Mouse (Mus musculus) lung, embryonic 16.5 days (tissue): ENCODE measurements around the gene Gm7361. TPM values are rescaled to one million over a fixed set of nuclear protein-coding genes. Genes with fewer than 3 reads are reported as not detected.
"Not testable (repeated sequence)": the region's sequence is repeated elsewhere in the genome, so short reads cannot be mapped to it uniquely, and the experiment has no call there.

ENCODE experiments used
- ATAC-seq: fragments of 200-750 bp; cut with Nextera tagmentation; 2 replicates; pipeline ENCODE4 v1.8.0; 2017; ENCODE audit warnings: low read depth, mild to moderate bottlenecking, moderate library complexity
- H3K27ac ChIP-seq: fragments of 300-500 bp; sonication (generic); 2 replicates; pipeline ENCODE4 v1.5.1; 2014; ENCODE audit warnings: mild to moderate bottlenecking, control low read depth, low read length
- H3K27me3 ChIP-seq: fragments of 300-500 bp; sonication (generic); 2 replicates; pipeline ENCODE4 v1.6.1; 2014; ENCODE audit warnings: low read depth, low read length, mixed read lengths; ENCODE audit not compliant: control insufficient read depth, insufficient read depth
- H3K36me3 ChIP-seq: fragments of 300-500 bp; sonication (generic); 2 replicates; pipeline ENCODE4 v1.6.1; 2014; ENCODE audit warnings: low read length; ENCODE audit not compliant: control insufficient read depth, insufficient read depth
- H3K4me1 ChIP-seq: fragments of 300-500 bp; sonication (generic); replicated peaks from 2 replicates; pipeline ENCODE4 v1.6.1; 2014; ENCODE audit warnings: low read length, mixed read lengths; ENCODE audit not compliant: control insufficient read depth, insufficient read depth
- H3K4me2 ChIP-seq: fragments of 300-500 bp; sonication (generic); 2 replicates; pipeline ENCODE4 v1.6.1; 2014; ENCODE audit warnings: low read depth, low read length, control low read depth
- H3K4me3 ChIP-seq: fragments of 300-500 bp; sonication (generic); 2 replicates; pipeline ENCODE4 v1.5.1; 2014; ENCODE audit warnings: mild to moderate bottlenecking, low read length, control low read depth
- H3K9ac ChIP-seq: fragments of 300-500 bp; sonication (generic); 2 replicates; pipeline ENCODE4 v1.6.1; 2014; ENCODE audit warnings: low read length, control low read depth
- H3K9me3 ChIP-seq: fragments of 300-500 bp; sonication (generic); 2 replicates; pipeline ENCODE4 v1.6.1; 2016; ENCODE audit warnings: low read length; ENCODE audit not compliant: control insufficient read depth
- WGBS: fragments of 180-500 bp; shearing (Covaris S2); extraction: QIAGEN DNeasy Blood & Tissue Kit; methylation state at CpG from one replicate; pipeline ENCODE4 v1.1.7; 2014; 5-methylcytosine and 5-hydroxymethylcytosine counted together
- polyA plus RNA-seq: library from polyadenylated mRNA; unstranded; fragments of >200 nt; fragmentation: Nextera tagmentation; extraction: Ambion mirVana; gene quantifications from 2 replicates; pipeline ENCODE4 v1.2.1, GENCODE M21; 2015

Gm7361 gene
- polyA plus RNA-seq, result not detected in 2 replicates

- H3K4me2 ChIP-seq, H3K36me3 ChIP-seq, H3K4me1 ChIP-seq, H3K9ac ChIP-seq, ATAC-seq, H3K27me3 ChIP-seq, H3K4me3 ChIP-seq, H3K27ac ChIP-seq, H3K9me3 ChIP-seq: not testable (repeated sequence)
- WGBS, result 76% methylated on average over 3 of the region's 3 CpGs
These were observed at the start of gene Gm7361 for GRCm38 (mm10) chr5:26257391-26257790. Gm7361 (plus strand) TSS chr5:26257691.

DNA sequence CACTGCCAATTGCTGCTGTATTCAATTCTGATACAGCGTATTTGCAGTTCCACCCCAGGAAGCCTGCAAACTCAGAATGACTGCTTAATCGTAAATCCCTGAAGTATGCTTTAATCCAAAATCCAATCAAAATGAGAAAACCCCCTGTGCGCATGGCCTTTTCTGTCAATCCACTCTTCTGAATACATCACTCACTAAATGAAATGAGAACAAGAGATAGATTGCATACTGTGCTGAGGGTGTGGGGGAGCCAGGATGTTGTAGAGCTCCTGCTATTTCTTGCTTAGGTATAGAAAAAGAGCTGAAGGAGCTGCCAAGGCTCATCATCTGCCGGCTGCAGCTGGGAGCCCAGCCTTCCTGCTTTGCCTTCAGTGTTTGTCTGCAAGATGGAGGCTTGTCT, 46.5 kb upstream of the Gm7361 start:
- no peak overlapping the region for H3K27ac ChIP-seq
- H3K36me3 ChIP-seq, result no peaks in the 10 kb centered on the region
- no peak overlapping the region for H3K4me2 ChIP-seq
- no peaks in the 10 kb centered on the region for H3K9me3 ChIP-seq
- no peaks in the 10 kb centered on the region for H3K4me1 ChIP-seq
- no peak overlapping the region for H3K9ac ChIP-seq
- ATAC-seq, result no peak
- no peak overlapping the region for H3K4me3 ChIP-seq
- no peaks in the 10 kb centered on the region for H3K27me3 ChIP-seq
- 71% methylated on average over 4 of the region's 4 CpGs for WGBS

- WGBS, result 69% methylated on average over 1 of the region's 1 CpGs
- no peak overlapping the region for H3K27ac ChIP-seq
- no peaks in the 10 kb centered on the region for H3K9me3 ChIP-seq
- H3K4me3 ChIP-seq, result no peak overlapping the region
- H3K4me1 ChIP-seq, result no peaks in the 10 kb centered on the region
- no peaks in the 10 kb centered on the region for H3K36me3 ChIP-seq
- no peaks in the 10 kb centered on the region for H3K27me3 ChIP-seq
- H3K9ac ChIP-seq, result no peak overlapping the region
- no peak for ATAC-seq
- no peak overlapping the region for H3K4me2 ChIP-seq
These were observed 35.4 kb upstream of the Gm7361 start for GRCm38 (mm10) chr5:26222076-26222475.

GRCm38 (mm10) chr5:26266656-26267055, 9.2 kb downstream of the Gm7361 start:
- 65% methylated on average over 3 of the region's 3 CpGs for WGBS
- H3K4me2 ChIP-seq, H3K27me3 ChIP-seq, ATAC-seq, H3K4me3 ChIP-seq, H3K27ac ChIP-seq, H3K9ac ChIP-seq, H3K4me1 ChIP-seq, H3K36me3 ChIP-seq, H3K9me3 ChIP-seq: not testable (repeated sequence)

GRCm38 (mm10) chr5:26280361-26280760, 22.9 kb downstream of the Gm7361 start:
- Histone ChIP-seq H3K4me2 (no peak overlapping the region), H3K36me3 (no peaks in the 10 kb centered on the region), H3K27ac (no peak overlapping the region), H3K27me3 (no peaks in the 10 kb centered on the region), H3K4me3 (no peak overlapping the region), H3K4me1 (no peaks in the 10 kb centered on the region), H3K9me3 (no peaks in the 10 kb centered on the region), H3K9ac (no peak overlapping the region)
- no peak for ATAC-seq
- WGBS, result 52% methylated on average over 5 of the region's 5 CpGs

GRCm38 (mm10) chr5:26281717-26282116, 24.2 kb downstream of the Gm7361 start:
- WGBS, result 90% methylated on average over 1 of the region's 1 CpGs
- no peak for ATAC-seq

GRCm38 (mm10) chr5:26282282-26282681, 24.8 kb downstream of the Gm7361 start:
- Histone ChIP-seq H3K4me1 (no peaks in the 10 kb centered on the region), H3K36me3 (no peaks in the 10 kb centered on the region), H3K9me3 (no peaks in the 10 kb centered on the region), H3K9ac (no peak overlapping the region), H3K4me3 (no peak overlapping the region), H3K27me3 (no peaks in the 10 kb centered on the region), H3K27ac (no peak overlapping the region), H3K4me2 (no peak overlapping the region)
- ATAC-seq, result no peak
- 3% methylated on average over 4 of the region's 4 CpGs for WGBS

More at GRCm38 (mm10) chr5:26281717-26282116, 24.2 kb downstream of the Gm7361 start:
- no peaks in the 10 kb centered on the region for H3K9me3 ChIP-seq
- no peak overlapping the region for H3K9ac ChIP-seq
- no peak overlapping the region for H3K27ac ChIP-seq
- H3K36me3 ChIP-seq, result no peaks in the 10 kb centered on the region
- no peaks in the 10 kb centered on the region for H3K4me1 ChIP-seq
- no peaks in the 10 kb centered on the region for H3K27me3 ChIP-seq
- no peak overlapping the region for H3K4me3 ChIP-seq
- no peak overlapping the region for H3K4me2 ChIP-seq

DNA sequence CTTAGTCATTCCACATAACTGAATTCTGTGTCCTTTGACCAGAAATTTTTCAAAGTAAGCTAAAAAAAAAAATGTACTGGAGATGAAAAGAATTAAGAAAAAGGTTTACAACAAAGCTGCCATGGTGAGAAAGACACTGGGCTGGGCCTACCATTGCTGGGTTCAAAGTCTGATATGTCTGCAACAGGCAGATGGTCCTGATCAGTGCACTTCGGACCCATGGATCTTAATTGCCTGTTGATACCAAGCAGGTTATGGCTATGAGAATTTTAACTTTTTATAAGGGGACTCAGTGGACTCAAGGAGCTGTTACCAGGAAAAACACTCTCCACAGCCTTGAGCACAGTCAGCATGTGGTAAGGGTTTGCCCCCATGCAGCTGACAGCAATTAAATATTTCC, 25.9 kb downstream of the Gm7361 start:
- Histone ChIP-seq H3K4me3 (no peak overlapping the region), H3K36me3 (no peaks in the 10 kb centered on the region), H3K27ac (no peak overlapping the region), H3K9me3 (no peaks in the 10 kb centered on the region), H3K4me2 (no peak overlapping the region), H3K9ac (no peak overlapping the region), H3K27me3 (no peaks in the 10 kb centered on the region), H3K4me1 (no peaks in the 10 kb centered on the region)
- no peak for ATAC-seq
- WGBS, result 74% methylated on average over 1 of the region's 1 CpGs

DNA sequence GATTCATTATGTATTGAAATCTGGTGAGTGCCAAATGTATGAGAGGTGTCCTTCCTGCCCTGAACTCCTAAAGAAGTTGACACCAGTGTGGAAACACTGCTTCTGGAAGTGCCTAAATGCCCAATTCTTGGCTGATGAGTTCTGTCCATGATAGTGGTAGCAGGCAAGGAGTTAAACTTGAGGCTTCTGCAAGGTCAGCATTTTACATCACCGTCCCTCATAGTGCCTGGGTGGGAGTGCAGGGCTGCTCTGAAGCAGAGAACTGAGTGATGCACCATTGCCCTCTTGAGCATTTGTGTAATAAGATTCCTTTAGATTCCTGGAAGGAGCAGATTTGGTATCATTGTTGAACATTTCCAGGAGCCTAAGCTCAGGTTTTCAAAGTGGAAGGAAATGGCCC, 34.1 kb downstream of the Gm7361 start:
- Histone ChIP-seq H3K4me2 (no peak overlapping the region), H3K4me3 (no peak overlapping the region), H3K9me3 (no peaks in the 10 kb centered on the region), H3K27ac (no peak overlapping the region), H3K27me3 (no peaks in the 10 kb centered on the region), H3K4me1 (no peaks in the 10 kb centered on the region), H3K36me3 (no peaks in the 10 kb centered on the region), H3K9ac (no peak overlapping the region)
- 48% methylated on average over 1 of the region's 1 CpGs for WGBS
- ATAC-seq, result no peak

DNA sequence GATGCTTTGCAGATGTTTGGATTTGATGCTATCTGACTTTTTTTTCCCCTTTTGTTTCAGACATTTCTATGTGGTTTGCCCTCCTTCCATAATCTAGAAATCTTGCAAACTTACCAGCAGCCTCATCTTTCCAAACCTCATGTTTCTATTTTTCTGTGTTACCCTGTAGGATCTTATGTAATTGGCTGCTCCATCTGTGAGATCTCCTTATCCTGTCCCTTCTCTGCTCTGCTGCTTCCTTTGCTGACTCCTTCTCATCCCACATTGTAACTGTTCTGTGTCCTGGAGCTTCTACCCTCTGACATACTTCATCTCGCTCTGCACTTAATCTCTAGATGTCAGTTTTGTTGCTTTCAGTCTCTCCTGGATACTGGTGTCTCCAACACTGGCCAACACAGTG, 35.8 kb downstream of the Gm7361 start:
- Histone ChIP-seq H3K36me3 (no peaks in the 10 kb centered on the region), H3K4me3 (no peak overlapping the region), H3K9me3 (no peaks in the 10 kb centered on the region), H3K9ac (no peak overlapping the region), H3K27me3 (no peaks in the 10 kb centered on the region), H3K27ac (no peak overlapping the region), H3K4me1 (no peaks in the 10 kb centered on the region), H3K4me2 (no peak overlapping the region)
- ATAC-seq, result no peak
- 42% methylated on average over 1 of the region's 1 CpGs for WGBS
